Mouse (Mus musculus) hindbrain, embryonic 15.5 days (tissue): ENCODE measurements around the gene Clpb. TPM values are rescaled to one million over a fixed set of nuclear protein-coding genes. Genes with fewer than 3 reads are reported as not detected.
A peak's percentile ranks its signal among the peaks of the same experiment; 100 is the strongest.

Experiments used
- ATAC-seq: fragments of 200-750 bp; cut with Nextera tagmentation; 2 replicates; pipeline ENCODE4 v1.8.0; 2017; ENCODE audit warnings: low read depth, moderate number of reproducible peaks, moderate TSS enrichment; ENCODE audit not compliant: low FRiP score
- H3K27ac ChIP-seq: fragments of 300-500 bp; sonication (generic); replicated peaks from 2 replicates; pipeline ENCODE4 v1.5.1; 2015; ENCODE audit warnings: mild to moderate bottlenecking, inconsistent platforms
- H3K27me3 ChIP-seq: fragments of 300-500 bp; sonication (generic); 2 replicates; pipeline ENCODE4 v1.6.1; 2015; ENCODE audit warnings: control low read depth, inconsistent platforms
- H3K36me3 ChIP-seq: fragments of 300-500 bp; sonication (generic); 2 replicates; pipeline ENCODE4 v1.6.1; 2015; ENCODE audit warnings: control low read depth, inconsistent platforms
- H3K4me1 ChIP-seq: fragments of 300-500 bp; sonication (generic); replicated peaks from 2 replicates; pipeline ENCODE4 v1.6.1; 2015; ENCODE audit warnings: control low read depth, inconsistent platforms
- H3K4me2 ChIP-seq: fragments of 300-500 bp; sonication (generic); 2 replicates; pipeline ENCODE4 v1.6.1; 2015; ENCODE audit warnings: moderate library complexity, mild to moderate bottlenecking, inconsistent platforms
- H3K4me3 ChIP-seq: fragments of 300-500 bp; sonication (generic); 2 replicates; pipeline ENCODE4 v1.5.1; 2015; ENCODE audit warnings: mild to moderate bottlenecking, inconsistent platforms
- H3K9ac ChIP-seq: fragments of 300-500 bp; sonication (generic); 2 replicates; pipeline ENCODE4 v1.6.1; 2015; ENCODE audit warnings: inconsistent platforms
- H3K9me3 ChIP-seq: fragments of 300-500 bp; sonication (generic); 2 replicates; pipeline ENCODE4 v1.6.1; 2016; ENCODE audit warnings: control low read depth, inconsistent platforms
- WGBS: fragments of 180-500 bp; shearing (Covaris S2); methylation state at CpG from one replicate; pipeline ENCODE4 v1.1.7; 2015; 5-methylcytosine and 5-hydroxymethylcytosine counted together
- polyA plus RNA-seq: library from polyadenylated mRNA; unstranded; fragments of >200 nt; fragmentation: Nextera tagmentation; extraction: Ambion mirVana; gene quantifications from 2 replicates; pipeline ENCODE4 v1.2.1, GENCODE M21; 2015

The Clpb gene
- polyA plus RNA-seq, 1 experiment from 2014 or later, result 43.5 TPM

DNA sequence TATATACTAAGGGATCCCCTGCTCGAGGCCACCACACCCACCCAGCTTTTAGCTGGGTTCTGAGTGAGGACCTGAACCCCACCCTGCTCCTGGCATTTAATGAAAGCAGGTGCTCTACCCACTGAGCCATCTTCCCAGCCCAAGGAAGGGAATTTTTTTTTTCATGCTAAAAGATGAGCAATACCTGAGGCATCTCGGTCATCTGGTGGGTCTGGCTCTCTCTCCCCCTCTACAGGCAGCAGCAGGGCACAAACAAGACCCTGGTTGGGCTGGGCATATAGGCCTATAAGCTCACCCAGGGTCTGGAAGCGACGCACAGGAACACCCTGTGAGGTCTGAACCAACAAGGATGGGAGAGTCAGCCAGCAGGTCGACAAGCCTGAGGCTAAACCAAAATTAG is 169.9 kb downstream of the Clpb start:
- no peak for ATAC-seq
- Histone ChIP-seq H3K9ac (no peak overlapping the region), H3K36me3 (peaks cover 7% of the 10 kb centered on the region), H3K4me1 (peaks cover 33% of the 10 kb centered on the region), H3K27ac (peak overlapping the region; percentile 18; the same call in 1 of the 2 replicates), H3K9me3 (no peaks in the 10 kb centered on the region), H3K4me3 (no peak overlapping the region), H3K4me2 (no peak overlapping the region), H3K27me3 (peaks cover 5% of the 10 kb centered on the region; the same call in 1 of the 2 replicates)
- 77% methylated on average over 5 of the region's 5 CpGs for WGBS

DNA sequence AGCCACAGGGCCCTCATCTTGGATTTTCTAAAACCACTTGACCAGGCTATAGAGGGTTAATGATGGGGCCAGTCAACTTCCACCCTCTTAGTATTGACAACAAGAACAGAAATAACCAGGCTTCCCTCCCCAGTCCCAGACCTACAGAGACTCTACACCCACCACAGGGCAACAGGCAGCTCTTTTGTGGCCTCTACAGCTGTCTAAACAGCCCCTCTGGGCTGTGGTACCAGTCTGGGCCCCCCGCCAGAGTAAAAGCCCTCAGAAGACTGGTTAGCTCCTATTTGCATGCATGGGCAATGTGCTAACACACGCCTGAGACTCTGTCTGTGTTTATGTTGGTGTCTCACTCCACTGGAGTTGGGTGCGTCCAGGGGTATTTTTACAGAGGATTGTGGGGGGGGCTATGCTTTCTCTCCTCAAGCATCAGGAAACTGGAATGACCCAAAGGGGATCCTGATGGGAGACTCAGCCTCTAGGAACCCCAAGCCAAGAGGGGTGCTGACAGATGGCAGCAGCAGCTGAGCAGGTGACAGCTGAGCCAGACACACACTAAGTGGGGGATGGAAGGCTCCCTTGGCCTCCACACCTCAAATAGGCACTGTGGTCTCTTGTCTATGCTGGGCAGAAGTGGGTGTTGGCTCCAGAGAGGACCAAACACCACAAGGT is 170.6 kb downstream of the Clpb start:
- no peak overlapping the region for H3K4me3 ChIP-seq
- peak overlapping the region; percentile 18; the same call in 1 of the 2 replicates for H3K27ac ChIP-seq
- peaks cover 36% of the 10 kb centered on the region for H3K4me1 ChIP-seq
- H3K36me3 ChIP-seq, result peaks cover 7% of the 10 kb centered on the region
- ATAC-seq, result no peak
- WGBS, result 40% methylated on average over 3 of the region's 3 CpGs
- H3K27me3 ChIP-seq, result peaks cover 8% of the 10 kb centered on the region; the same call in 1 of the 2 replicates
- no peaks in the 10 kb centered on the region for H3K9me3 ChIP-seq
- H3K4me2 ChIP-seq, result no peak overlapping the region
- H3K9ac ChIP-seq, result no peak overlapping the region

- WGBS, result 52% methylated on average over 3 of the region's 3 CpGs
- Histone ChIP-seq H3K36me3 (peaks cover 7% of the 10 kb centered on the region), H3K4me2 (peak overlapping the region; percentile 99), H3K27me3 (peaks cover 8% of the 10 kb centered on the region; the same call in 1 of the 2 replicates), H3K9me3 (no peaks in the 10 kb centered on the region), H3K4me3 (no peak overlapping the region), H3K4me1 (peaks cover 36% of the 10 kb centered on the region), H3K27ac (no peak overlapping the region), H3K9ac (no peak overlapping the region)
- no peak for ATAC-seq
Measured at GRCm38 (mm10) chr7:101834903-101835302, 171.5 kb downstream of the Clpb start.

DNA sequence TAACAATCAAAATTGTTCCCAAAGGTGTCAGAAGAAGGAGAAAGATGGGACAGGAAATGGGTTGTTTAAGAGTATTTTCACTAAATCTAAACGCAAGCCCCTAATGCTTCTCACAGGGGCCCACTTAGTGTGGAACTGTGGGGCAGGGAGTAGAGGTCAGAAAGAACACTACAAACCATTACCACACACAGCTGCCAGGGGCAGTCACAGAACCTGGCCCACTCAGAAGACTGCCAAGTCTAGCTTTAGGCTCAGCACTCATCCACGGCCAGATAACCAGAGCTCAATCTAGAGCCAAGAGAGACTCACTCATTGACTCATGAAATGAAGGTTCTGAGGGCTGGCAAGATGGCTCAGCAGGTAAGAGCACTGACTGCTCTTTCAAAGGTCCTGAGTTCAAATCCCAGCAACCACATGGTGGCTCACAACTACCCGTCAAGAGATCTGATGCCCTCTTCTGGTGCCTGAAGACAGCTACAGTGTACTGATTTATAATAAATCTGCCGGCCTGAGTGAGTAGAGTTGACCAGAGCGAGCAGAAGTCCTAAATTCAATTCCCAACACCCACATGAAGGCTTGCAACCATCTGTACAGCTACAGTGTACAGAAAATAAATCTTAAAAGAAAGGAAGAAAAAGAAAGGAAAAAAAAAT is 172.2 kb downstream of the Clpb start:
- peak overlapping the region; percentile 63 for H3K4me3 ChIP-seq
- H3K9ac ChIP-seq, result no peak overlapping the region; the same call in 1 of the 2 replicates
- WGBS, result 46% methylated on average over 5 of the region's 5 CpGs
- ATAC-seq, result no peak
- peak overlapping the region; percentile 99 for H3K4me2 ChIP-seq
- H3K4me1 ChIP-seq, result peaks cover 36% of the 10 kb centered on the region
- peaks cover 7% of the 10 kb centered on the region for H3K36me3 ChIP-seq
- peak overlapping the region; percentile 82; the same call in 1 of the 2 replicates for H3K27ac ChIP-seq
- H3K9me3 ChIP-seq, result no peaks in the 10 kb centered on the region
- H3K27me3 ChIP-seq, result peaks cover 8% of the 10 kb centered on the region; the same call in 1 of the 2 replicates

GRCm38 (mm10) chr7:101836271-101837153 is 173.1 kb downstream of the Clpb start:
- Histone ChIP-seq H3K27me3 (peaks cover 8% of the 10 kb centered on the region; the same call in 1 of the 2 replicates), H3K9ac (peak overlapping the region; percentile 63), H3K4me2 (peak overlapping the region; percentile 99), H3K9me3 (no peaks in the 10 kb centered on the region), H3K36me3 (peaks cover 2% of the 10 kb centered on the region; the same call in 1 of the 2 replicates), H3K4me3 (peak overlapping the region; percentile 63), H3K4me1 (peaks cover 36% of the 10 kb centered on the region), H3K27ac (peak overlapping the region; percentile 82)
- under 1% methylated on average over 55 of the region's 63 CpGs for WGBS
- peak; percentile 68 for ATAC-seq

DNA sequence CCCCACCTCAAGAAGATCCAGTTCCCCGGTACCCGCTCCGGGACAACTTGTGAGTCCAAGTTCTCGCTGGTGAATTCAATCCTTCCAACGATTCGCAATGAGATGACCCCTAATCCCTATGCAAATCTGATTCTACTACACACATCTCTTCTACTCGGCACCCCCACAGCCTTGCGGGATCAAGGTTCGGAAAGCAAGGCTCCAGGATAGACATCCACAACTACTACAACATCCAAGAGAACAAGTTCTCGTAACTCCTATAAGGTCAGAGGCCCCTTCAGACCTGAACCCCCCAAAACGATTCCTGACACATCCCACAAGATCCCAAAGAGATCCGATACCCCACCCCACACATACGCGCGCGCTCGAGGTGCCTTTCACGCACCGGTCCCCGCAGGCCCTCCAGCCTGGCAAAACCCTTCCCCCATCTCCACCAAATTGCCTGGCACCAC is 173.7 kb downstream of the Clpb start:
- Histone ChIP-seq H3K4me3 (peak overlapping the region; percentile 63), H3K27ac (peak overlapping the region; percentile 82), H3K4me2 (peak overlapping the region; percentile 99), H3K36me3 (no peaks in the 10 kb centered on the region), H3K27me3 (peaks cover 8% of the 10 kb centered on the region; the same call in 1 of the 2 replicates), H3K4me1 (peaks cover 36% of the 10 kb centered on the region), H3K9ac (peak overlapping the region; percentile 63), H3K9me3 (no peaks in the 10 kb centered on the region)
- WGBS, result 0% methylated on average over 20 of the region's 20 CpGs
- peak; percentile 13; the same call in 1 of the 2 replicates for ATAC-seq

DNA sequence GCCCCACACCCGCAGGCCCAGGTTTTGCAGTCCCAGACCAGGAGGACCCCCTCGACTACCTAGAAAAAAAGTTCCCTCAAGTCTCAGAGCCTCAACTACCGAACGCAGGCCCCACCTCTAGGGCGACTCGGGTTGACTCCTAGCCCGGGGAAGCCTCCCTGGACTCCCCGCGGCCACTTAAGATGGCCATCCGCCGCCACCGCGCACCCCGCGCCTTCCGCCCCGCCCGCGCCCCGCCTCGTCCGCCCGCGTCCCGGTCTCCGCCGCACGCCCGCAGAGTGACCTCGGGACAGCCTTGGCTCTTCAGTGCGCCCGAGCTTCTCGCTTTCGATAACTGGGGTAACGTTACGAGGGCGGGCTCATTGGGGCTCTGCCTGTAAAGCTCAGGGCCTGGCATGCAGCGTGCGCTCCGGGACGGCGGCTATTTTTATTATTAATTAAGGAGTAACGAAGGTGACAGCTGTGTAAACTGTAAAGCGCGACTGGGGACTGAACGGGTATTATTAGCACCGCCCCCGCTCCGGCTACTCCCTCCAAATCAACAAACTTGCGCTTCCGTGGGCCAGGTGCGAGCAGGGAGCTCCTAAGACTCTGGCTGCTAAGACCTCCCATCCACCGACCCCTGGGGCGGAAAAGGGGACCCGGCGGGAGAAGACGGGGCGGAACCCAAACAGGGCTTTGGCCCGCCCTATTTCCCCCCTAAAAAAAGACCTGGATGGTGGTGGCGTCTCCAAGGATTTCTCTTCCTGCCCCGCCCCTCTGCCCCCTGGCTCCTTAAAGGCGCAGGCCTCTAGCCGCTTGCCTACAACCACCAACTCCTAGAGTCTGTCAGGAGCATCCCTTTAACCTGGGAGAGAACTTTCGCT is 174.4 kb downstream of the Clpb start, which contains the start of gene Inppl1:
Gene Inppl1 (minus strand): TSS at position 624 of the 866 bp plus-strand sequence.
- Histone ChIP-seq H3K36me3 (no peaks in the 10 kb centered on the region), H3K4me2 (peak within 1 kb of the TSS; percentile 99), H3K4me3 (peak within 1 kb of the TSS; percentile 63), H3K27ac (peak within 1 kb of the TSS; percentile 82), H3K4me1 (peaks cover 36% of the 10 kb centered on the region), H3K9me3 (no peaks in the 10 kb centered on the region), H3K9ac (peak within 1 kb of the TSS; percentile 63), H3K27me3 (peaks cover 8% of the 10 kb centered on the region; the same call in 1 of the 2 replicates)
- peak; percentile 78 for ATAC-seq
- WGBS, result under 1% methylated on average over 64 of the region's 64 CpGs

GRCm38 (mm10) chr7:101844186-101844585 is 180.8 kb downstream of the Clpb start:
- Histone ChIP-seq H3K4me2 (no peak overlapping the region), H3K27me3 (no peaks in the 10 kb centered on the region), H3K27ac (no peak overlapping the region), H3K9ac (no peak overlapping the region), H3K9me3 (no peaks in the 10 kb centered on the region), H3K36me3 (no peaks in the 10 kb centered on the region), H3K4me3 (no peak overlapping the region), H3K4me1 (no peaks in the 10 kb centered on the region)
- ATAC-seq, result no peak
- WGBS, result 76% methylated on average over 6 of the region's 6 CpGs
